Mouse (Mus musculus): ENCODE results near the gene Pkd1l3. TPM values are rescaled to one million over a fixed set of nuclear protein-coding genes. Genes with fewer than 3 reads are reported as not detected.

The Pkd1l3 gene
- total and polyA plus RNA-seq, 3 experiments: 0.08 to 0.24 (median 0.17) TPM

GRCm38 (mm10) chr8:109698477-109698876 is 84.2 kb downstream of the Pkd1l3 start:
- no peak for DNase-seq

GRCm38 (mm10) chr8:109704565-109705319 is 90.4 kb downstream of the Pkd1l3 start:
- DNase-seq: no peak

- DNase-seq: peak; percentile 98
Measured at GRCm38 (mm10) chr8:109705320-109706075, 91.2 kb downstream of the Pkd1l3 start, which contains the start of gene Zfp821. Gene Zfp821 (plus strand): TSS chr8:109705546.

- DNase-seq: no peak
Measured at GRCm38 (mm10) chr8:109706076-109706873, 92.0 kb downstream of the Pkd1l3 start.

GRCm38 (mm10) chr8:109706874-109707237 is 92.5 kb downstream of the Pkd1l3 start:
- peak; percentile 82 for DNase-seq

GRCm38 (mm10) chr8:109707921-109708320 is 93.6 kb downstream of the Pkd1l3 start:
- no peak for DNase-seq

GRCm38 (mm10) chr8:109712521-109712920 is 98.2 kb downstream of the Pkd1l3 start:
- no peak for DNase-seq

- peak; percentile 10 for DNase-seq
Measured at GRCm38 (mm10) chr8:109714961-109715360, 100.6 kb downstream of the Pkd1l3 start.

Other genes starting within 250 kb of the Pkd1l3 start
- gene Pmfbp1, start 120.5 kb upstream of the Pkd1l3 start, total RNA-seq (2021): not detected
- gene Pmfbp1, start 120.5 kb upstream of the Pkd1l3 start, polyA plus RNA-seq (2012; rRNA removed): not detected in 2 replicates
- gene Dhx38, start 48.7 kb upstream of the Pkd1l3 start, total RNA-seq (2021): 10 to 100 TPM; 22.2 to 23.4 TPM
- gene Dhx38, start 48.7 kb upstream of the Pkd1l3 start, polyA plus RNA-seq (2012; rRNA removed): 13.3 and 15.0 TPM in 2 replicates
- gene Txnl4b, start 48.6 kb upstream of the Pkd1l3 start, total RNA-seq (2021): 10 to 100 TPM; 12.5 to 13.3 TPM
- gene Txnl4b, start 48.6 kb upstream of the Pkd1l3 start, polyA plus RNA-seq (2012; rRNA removed): 2.4 and 4.2 TPM in 2 replicates
- gene Hp, start 35.3 kb upstream of the Pkd1l3 start, total RNA-seq (2021): 100 to 1,000 TPM; 158 to 462 TPM
- gene Hp, start 35.3 kb upstream of the Pkd1l3 start, polyA plus RNA-seq (2012; rRNA removed): 81.5 and 171 TPM in 2 replicates
- gene Dhodh, start 5.8 kb upstream of the Pkd1l3 start, total RNA-seq (2021): 10 to 100 TPM; 19.9 to 20.1 TPM
- gene Dhodh, start 5.8 kb upstream of the Pkd1l3 start, polyA plus RNA-seq (2012; rRNA removed): 24.9 and 27.3 TPM in 2 replicates
- gene Ist1, start 78.7 kb downstream of the Pkd1l3 start, total RNA-seq (2021): 10 to 100 TPM; 72.7 to 89.3 TPM
- 20.5 and 26.6 TPM in 2 replicates for gene Ist1, start 78.7 kb downstream of the Pkd1l3 start, polyA plus RNA-seq (2012; rRNA removed)
- 10 to 100 TPM in 1 of 2 experiments, 1 to 10 TPM in 1; 8.6 to 12.1 TPM for gene Zfp821, start 91.0 kb downstream of the Pkd1l3 start, total RNA-seq (2021)
- gene Zfp821, start 91.0 kb downstream of the Pkd1l3 start, polyA plus RNA-seq (2012; rRNA removed): 6.6 and 9.0 TPM in 2 replicates
- gene Atxn1l, start 123.2 kb downstream of the Pkd1l3 start, total RNA-seq (2021): 10 to 100 TPM; 38.5 to 45.5 TPM
- gene Atxn1l, start 123.2 kb downstream of the Pkd1l3 start, polyA plus RNA-seq (2012; rRNA removed): 8.8 and 9.8 TPM in 2 replicates
- gene Ap1g1, start 164.0 kb downstream of the Pkd1l3 start, total RNA-seq (2021): 10 to 100 TPM; 76.3 to 91.7 TPM
- 11.1 and 17.1 TPM in 2 replicates for gene Ap1g1, start 164.0 kb downstream of the Pkd1l3 start, polyA plus RNA-seq (2012; rRNA removed)

Measured in adrenal gland, adult 2 months (tissue).